Mouse (Mus musculus) large intestine, adult 2 months (tissue): ENCODE measurements at regions not wholly inside any gene's neighbourhood (a gene's known extent, or its start where the extent isn't known, plus 50 kb on each side); places are given as distances from the start of the nearest gene placed in this dataset.

Experiments used
- DNase-seq: peaks from one replicate; pipeline ENCODE4 v3.0.0-alpha.2; 2012; ENCODE audit warnings: low read depth, low spot score
- WGBS: fragments of 180-500 bp; shearing (Covaris S2); methylation state at CpG from one replicate; pipeline ENCODE4 v1.1.7; 2018; 5-methylcytosine and 5-hydroxymethylcytosine counted together

DNA sequence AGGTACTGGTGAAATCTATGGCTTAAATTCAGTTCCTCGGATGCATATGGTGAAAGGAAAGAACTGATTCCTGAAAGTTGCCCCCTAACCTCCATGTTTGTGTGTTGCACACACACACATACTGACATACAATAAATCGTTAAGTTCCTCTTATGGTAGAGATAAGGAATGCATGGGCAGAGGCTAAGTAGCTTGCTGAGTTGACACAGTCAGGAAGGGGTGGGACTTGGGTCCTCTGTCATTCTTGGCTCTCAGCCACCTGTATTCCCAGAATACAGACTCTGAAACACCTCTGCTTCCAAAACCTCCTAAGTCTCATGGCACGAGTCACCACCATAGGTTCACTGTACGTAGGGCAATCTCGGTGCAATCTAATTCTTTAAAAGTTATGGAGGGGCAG, 70.0 kb upstream of the Tgfbr2 start:
- no peak for DNase-seq
- WGBS: 31% methylated on average over 5 of the region's 5 CpGs

GRCm38 (mm10) chr9:116244619-116244899, 69.4 kb upstream of the Tgfbr2 start:
- WGBS: 94% methylated on average over 1 of the region's 1 CpGs

DNA sequence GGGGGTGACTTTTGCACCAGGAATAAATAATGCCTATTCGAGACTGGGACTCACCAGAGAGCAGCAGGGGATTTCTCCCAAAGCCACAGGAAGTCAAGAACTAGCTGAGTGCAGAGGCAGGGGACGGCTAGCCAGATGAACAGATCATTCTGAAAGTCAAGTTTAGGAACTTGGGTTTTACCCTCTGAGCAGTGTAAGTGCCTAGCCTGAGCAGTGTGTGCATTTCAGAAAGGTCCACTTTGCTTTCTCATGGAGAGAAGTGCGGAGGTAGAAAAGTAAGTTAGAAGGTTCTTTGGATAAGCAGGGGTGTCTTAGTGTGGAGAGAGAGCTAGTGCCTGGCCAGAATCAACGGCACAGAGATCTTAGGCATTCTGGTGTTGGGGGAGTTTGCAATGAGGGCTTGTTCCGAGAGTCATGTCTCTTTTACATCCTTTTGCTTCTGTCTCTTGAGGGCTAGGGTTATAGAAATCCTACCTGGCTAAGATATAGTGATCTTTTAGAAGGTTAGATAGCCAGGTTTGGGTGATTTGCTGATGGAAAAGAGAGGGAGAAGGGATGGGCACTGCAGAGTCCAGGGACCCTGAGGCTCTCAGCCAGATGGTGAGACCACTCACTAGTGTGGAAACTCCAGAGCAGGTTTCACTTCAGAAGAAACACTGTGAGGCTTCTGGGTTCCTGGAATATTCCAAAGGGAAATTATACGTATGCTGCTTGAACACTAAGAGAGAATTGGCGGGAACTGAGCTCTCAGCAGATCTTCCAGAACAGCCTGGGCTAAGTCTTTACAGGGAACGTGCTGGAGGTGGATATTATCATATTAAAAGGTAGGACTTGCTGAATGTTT, 68.8 kb upstream of the Tgfbr2 start:
- no peak for DNase-seq
- 89% methylated on average over 8 of the region's 8 CpGs for WGBS

More at GRCm38 (mm10) chr9:116244619-116244899, 69.4 kb upstream of the Tgfbr2 start:
- DNase-seq: no peak

- WGBS: 77% methylated on average over 5 of the region's 5 CpGs
- no peak for DNase-seq
Measured at GRCm38 (mm10) chr9:116241933-116242526, 66.9 kb upstream of the Tgfbr2 start.

- peak; percentile 38 for DNase-seq
- 9% methylated on average over 10 of the region's 10 CpGs for WGBS
Measured at GRCm38 (mm10) chr9:116241290-116241689, 66.1 kb upstream of the Tgfbr2 start.

DNA sequence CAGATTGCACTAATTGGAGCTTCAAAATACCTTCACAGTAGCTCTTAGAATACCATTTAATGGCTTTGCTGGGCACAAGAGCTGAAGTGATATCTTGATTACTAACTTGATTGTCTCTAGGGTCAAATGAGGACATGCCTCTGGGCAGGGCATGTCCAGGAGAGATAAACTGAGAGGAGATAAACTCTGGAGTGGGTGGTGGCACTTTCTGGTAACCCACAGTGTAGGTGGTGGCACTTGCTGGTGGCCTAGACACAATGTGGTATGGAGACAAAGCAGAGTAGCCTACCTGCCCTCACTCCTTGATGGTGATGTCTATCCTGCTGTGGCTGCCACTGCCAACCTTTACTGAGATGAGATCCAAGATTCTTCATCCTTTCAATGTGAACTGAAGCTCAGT, 61.7 kb upstream of the Tgfbr2 start:
- no peak for DNase-seq

GRCm38 (mm10) chr9:116234170-116234569, 59.0 kb upstream of the Tgfbr2 start:
- no peak for DNase-seq
- WGBS: 74% methylated on average over 7 of the region's 7 CpGs

GRCm38 (mm10) chr9:116232386-116232785, 57.2 kb upstream of the Tgfbr2 start:
- no peak for DNase-seq
- 54% methylated on average over 10 of the region's 10 CpGs for WGBS

DNA sequence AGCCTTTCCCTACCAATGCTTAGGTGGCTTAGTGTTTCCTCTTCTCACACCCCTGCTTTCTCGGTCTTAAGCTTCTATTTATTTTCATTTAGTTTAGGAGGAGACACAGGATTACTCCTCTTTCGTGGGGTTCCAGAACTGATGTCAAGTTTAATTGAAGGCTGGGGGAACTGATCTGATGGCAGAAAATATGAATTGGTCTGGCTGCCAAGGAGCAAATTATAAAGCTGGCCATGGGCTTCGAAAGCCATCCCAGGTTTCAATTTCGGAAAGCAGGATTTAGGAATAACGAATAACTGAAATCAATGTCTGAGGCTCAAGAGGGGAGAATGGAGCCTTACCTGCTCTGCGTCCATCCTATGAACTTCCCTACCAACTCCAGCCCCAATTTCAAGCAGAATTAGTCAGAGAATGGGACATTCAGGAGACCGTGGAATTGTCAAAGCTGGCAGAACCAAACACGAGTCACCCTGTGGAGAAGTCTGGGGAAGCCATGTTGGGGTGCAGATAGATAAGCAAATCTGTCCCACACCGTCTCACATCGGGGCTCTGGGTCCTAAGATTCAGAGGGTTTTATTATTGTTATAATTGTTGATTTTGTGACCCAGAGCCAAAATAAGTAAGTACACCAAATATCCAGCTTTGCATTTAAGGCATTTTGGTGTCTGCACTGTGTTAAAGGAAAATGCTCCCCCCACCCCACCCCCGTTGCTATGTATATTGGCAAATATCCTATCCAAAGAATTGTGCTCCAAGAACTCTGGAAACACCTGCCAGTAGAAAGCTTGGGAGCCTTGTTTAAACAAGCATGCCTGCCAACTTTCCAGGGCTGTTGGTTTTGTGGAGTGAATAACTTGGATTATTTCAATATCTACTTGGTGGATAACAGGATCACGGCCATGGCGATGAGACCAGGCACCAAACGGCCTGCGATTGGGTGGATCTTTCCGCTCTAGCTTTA, 56.5 kb upstream of the Tgfbr2 start:
- WGBS: 29% methylated on average over 16 of the region's 16 CpGs
- DNase-seq: peak; percentile 44

DNA sequence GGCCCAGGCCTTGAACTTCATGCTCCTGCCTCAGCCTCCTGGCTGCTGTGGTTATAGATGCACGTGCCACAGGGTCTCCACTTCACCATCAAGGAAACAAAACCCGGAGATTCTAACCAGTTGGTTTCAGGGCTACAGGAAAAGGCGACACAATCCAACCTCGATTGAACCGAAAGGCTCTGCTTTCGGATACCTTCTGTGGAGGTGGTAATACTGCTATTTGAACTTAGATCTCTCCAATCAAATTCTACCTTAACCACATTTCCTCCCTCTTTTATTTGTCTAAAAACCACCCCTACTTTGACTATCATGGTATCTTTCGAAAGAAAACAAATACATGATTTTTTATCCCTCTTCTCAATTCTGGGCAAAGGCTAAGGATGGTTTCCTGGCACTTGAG, 55.2 kb upstream of the Tgfbr2 start:
- DNase-seq: no peak
- WGBS: 82% methylated on average over 7 of the region's 7 CpGs

GRCm38 (mm10) chr9:116228443-116228842, 53.3 kb upstream of the Tgfbr2 start:
- WGBS: 66% methylated on average over 9 of the region's 9 CpGs
- DNase-seq: no peak

- WGBS: 75% methylated on average over 7 of the region's 7 CpGs
- no peak for DNase-seq
Measured at GRCm38 (mm10) chr9:116227738-116228137, 52.6 kb upstream of the Tgfbr2 start.
